Mouse (Mus musculus): ENCODE measurements around the gene Fhit. TPM values are rescaled to one million over a fixed set of nuclear protein-coding genes. Genes with fewer than 3 reads are reported as not detected.
"Not testable (repeated sequence)": the region's sequence is repeated elsewhere in the genome, so short reads cannot be mapped to it uniquely, and the experiment has no call there.

Gene Fhit
- total RNA-seq, 1 experiment from 2014 or later, result 7.7 TPM

GRCm38 (mm10) chr14:10941647-10942046 lies 220.2 kb downstream of the Fhit start:
- ATAC-seq (replicated peaks; ENCODE audit: low read depth, poor library complexity, severe bottlenecking), result no peak

DNA sequence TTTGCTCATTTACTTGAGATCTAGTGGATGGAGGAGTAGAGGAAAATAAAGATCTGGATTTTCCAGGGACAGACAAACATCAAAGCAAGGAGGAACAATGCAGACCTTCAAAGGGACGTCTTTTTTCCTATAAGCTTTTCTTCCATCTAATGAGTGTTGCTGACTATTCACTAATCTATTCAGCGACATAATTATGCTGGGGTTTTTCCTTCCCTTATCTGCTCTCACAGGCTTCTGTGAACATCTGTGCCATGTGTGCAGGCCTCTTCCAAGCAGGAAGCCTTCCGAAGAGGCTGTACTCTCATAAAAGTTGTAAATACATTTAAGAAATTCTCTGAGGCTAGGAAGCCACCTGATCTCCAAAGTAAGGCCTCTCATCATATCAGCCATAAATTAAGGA lies 228.2 kb downstream of the Fhit start:
- ATAC-seq (replicated peaks; ENCODE audit: low read depth, poor library complexity, severe bottlenecking), result no peak

GRCm38 (mm10) chr14:10917893-10918803 lies 243.7 kb downstream of the Fhit start:
- ATAC-seq (replicated peaks; ENCODE audit: low read depth, poor library complexity, severe bottlenecking), result no peak

GRCm38 (mm10) chr14:10908011-10908410 lies 253.8 kb downstream of the Fhit start:
- no peak for ATAC-seq (replicated peaks; ENCODE audit: low read depth, poor library complexity, severe bottlenecking)

- ATAC-seq (replicated peaks; ENCODE audit: low read depth, poor library complexity, severe bottlenecking), result no peak
Measured at GRCm38 (mm10) chr14:10882759-10883158, 279.1 kb downstream of the Fhit start.

- ATAC-seq (replicated peaks; ENCODE audit: low read depth, poor library complexity, severe bottlenecking), result peak; percentile 89
Measured at GRCm38 (mm10) chr14:10880749-10881148, 281.1 kb downstream of the Fhit start.

DNA sequence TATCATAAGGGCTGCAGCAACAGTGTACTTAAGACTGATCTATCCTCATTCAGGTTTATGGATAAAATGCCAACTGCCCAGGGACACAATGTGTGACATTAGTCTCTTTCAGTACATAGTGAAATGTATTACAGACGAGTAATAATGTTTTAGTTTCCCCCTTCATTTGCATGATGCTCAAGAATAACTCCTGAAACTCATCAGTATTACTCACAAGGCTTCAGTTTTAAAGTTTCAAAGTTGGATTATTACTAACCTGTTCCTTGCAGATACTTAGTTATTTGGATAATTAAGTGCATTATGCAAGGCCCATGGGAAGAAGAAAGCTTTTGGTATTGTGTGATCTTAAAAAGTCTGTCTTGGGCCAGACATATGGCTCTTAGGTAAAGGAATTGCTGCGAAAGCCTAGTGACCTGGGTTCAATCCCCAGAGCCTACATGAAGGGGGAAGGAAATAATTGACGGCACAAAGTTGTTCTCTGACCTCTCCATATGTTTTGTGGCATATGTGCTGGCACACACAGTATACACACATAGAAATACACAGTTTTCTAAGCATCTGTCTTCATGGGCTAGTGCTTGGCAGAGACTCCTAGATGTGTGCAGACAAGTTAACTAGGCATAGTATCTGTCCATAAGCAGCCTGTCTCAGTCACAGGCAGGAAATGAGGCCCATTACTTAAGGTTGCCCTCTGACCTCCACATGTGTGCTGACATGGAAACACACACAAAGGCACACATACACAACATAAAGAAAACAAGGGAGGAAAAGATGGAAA lies 287.1 kb downstream of the Fhit start:
- no peak for ATAC-seq (replicated peaks; ENCODE audit: low read depth, poor library complexity, severe bottlenecking)

- no peak for ATAC-seq (replicated peaks; ENCODE audit: low read depth, poor library complexity, severe bottlenecking)
Measured at GRCm38 (mm10) chr14:10857606-10858005, 304.2 kb downstream of the Fhit start.

- no peak for ATAC-seq (replicated peaks; ENCODE audit: low read depth, poor library complexity, severe bottlenecking)
Measured at GRCm38 (mm10) chr14:10851936-10852335, 309.9 kb downstream of the Fhit start.

DNA sequence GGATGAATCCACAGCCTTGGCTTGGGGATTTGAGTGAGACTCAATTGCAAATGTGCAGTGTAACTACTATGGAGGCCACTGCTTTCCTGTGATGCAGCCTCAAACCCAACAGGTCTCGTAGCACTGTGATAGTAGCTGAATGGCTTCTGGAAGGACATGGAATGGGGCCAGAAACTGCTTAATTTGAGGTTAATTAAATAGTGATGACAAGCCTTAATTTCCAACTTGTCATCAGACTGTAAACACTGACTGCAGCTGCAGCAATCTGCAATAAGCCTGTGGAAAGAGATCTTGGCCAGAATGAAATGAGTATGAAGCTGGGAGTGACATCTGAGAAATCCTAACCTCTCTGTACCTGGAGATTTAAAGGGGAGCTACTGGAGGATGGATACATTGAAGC lies 325.8 kb downstream of the Fhit start:
- no peak for ATAC-seq (replicated peaks; ENCODE audit: low read depth, poor library complexity, severe bottlenecking)

- no peak for ATAC-seq (replicated peaks; ENCODE audit: low read depth, poor library complexity, severe bottlenecking)
Measured at GRCm38 (mm10) chr14:10824819-10825218, 337.0 kb downstream of the Fhit start.

GRCm38 (mm10) chr14:10813551-10813950 lies 348.3 kb downstream of the Fhit start:
- ATAC-seq (replicated peaks; ENCODE audit: low read depth, poor library complexity, severe bottlenecking), result no peak

DNA sequence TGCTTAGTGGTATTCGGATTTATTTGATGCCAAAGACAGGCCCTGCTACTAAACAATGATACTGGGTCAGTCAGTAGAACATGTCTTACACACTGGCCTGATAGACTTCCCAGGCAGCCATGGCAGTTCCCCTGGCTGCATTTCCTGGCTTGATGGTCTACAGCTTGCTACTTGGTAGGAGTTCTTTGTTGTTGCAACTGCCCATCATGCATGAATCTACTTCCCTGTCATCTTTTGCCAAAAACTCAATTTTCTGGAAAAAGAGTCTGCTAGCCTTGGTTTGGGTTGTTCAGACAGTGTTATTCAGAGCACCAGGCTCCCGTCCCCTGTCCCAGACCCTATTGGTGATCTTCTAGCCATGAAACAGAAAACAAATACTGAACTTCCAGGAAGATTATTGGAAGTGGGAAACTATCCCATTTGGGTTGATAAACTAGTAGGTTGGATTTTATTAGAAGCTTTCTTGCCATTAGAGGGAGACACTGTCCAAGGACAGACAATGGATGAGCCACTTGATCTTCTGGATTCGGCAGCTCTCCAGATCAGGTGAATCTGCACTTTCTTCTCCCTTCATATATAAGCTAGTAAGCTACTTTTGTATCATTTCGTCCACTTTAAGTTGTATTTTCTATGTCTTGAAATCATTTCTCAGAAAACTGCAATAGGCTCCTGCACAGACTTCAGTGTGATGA lies 363.2 kb downstream of the Fhit start:
- ATAC-seq (replicated peaks; ENCODE audit: low read depth, poor library complexity, severe bottlenecking), result no peak

DNA sequence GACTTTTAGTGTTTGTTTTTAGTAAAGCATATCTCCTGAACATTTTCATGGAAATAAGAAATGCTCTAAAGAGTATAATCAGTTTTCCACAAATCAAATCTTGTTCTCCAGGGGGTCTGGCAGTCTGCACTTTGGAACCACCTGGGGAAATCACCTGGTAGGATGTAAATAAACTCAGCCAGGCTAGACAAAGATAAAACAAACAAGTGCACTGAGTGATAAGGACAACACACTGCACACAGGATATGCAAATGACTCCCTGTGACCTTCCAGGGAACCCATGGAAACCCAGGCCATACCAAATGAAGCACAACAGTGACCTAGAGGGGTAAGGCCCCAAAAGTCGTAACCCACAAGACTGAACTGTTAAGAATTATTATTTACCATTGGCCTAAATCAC lies 364.2 kb downstream of the Fhit start:
- no peak for ATAC-seq (replicated peaks; ENCODE audit: low read depth, poor library complexity, severe bottlenecking)

- ATAC-seq (replicated peaks; ENCODE audit: low read depth, poor library complexity, severe bottlenecking), result no peak
Measured at GRCm38 (mm10) chr14:10795498-10796075, 366.2 kb downstream of the Fhit start.

DNA sequence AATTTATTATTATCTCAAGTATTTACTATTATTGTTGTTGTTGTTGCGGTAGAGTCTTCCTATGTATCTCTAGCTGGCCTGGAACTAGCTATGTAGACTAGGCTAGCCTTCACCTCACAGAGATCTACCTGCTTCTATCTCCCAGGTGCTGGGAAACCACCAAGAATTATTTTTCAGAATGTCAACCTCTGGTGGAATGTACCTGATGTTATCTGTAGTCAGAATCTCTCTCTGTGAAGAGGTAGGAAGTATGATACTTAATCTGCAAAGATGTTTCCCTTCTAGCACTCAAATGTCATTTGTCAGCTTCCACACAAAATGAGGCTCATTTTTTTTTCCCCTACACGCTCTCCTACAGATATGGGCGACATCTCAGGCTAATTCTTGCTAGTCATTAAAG lies 377.9 kb downstream of the Fhit start:
- no peak for ATAC-seq (replicated peaks; ENCODE audit: low read depth, poor library complexity, severe bottlenecking)

DNA sequence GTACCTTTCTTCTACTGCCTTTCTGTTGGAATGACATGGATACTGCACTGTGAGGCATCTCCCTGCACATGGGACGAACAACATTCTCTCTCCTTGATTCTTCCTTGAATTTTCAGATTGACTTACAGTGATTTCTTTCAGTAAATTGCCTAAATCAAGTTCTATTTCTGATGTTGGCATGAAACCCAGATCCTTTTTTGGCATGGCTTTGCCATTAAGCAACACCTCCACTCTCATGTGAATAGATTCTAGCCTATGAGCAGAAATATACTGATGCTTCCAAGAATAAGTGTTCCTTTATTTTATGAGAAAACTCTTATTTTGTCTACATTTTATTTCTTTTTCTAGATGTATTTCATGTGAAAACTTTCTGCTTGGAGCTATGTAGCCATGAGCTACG lies 383.1 kb downstream of the Fhit start:
- ATAC-seq (replicated peaks; ENCODE audit: low read depth, poor library complexity, severe bottlenecking), result no peak

DNA sequence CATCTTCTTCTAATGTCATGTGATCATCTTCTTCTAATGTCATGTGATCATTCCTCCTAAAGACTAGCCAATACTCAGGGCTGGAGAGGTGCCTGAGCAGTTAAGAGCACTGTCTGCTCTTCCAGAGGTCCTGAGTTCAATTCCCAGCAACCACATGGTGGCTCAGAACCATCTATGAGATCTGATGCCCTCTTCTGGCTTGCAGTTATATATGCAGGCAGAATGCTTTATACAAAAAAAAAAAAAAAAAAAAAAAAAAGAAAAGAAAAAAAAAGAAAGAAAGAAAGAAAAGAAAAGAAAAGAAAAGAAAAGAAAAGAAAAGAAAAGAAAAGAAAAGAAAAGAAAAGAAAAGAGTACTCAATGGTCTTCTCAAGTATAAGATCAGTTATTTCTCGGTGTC lies 407.0 kb downstream of the Fhit start:
- not testable (repeated sequence) for ATAC-seq (replicated peaks; ENCODE audit: low read depth, poor library complexity, severe bottlenecking)

DNA sequence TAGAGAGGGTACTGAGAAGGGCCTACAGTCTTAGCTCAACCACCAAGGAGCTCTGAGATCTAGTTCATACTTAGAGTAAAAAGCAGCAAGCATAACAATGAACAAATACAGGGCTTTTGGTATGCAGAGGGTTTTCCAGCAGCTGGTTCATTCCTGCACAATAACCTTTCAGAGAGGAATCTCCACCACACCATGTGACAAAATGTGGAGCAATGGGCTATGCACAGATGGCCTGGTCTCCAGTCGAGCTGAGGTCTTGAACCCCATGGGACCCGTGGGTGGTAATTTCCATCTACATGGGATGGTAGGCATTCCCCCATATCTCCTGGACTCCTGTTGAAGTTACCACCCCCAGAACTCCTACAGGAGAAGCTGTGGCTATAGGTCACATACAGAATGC lies 423.8 kb downstream of the Fhit start:
- ATAC-seq (replicated peaks; ENCODE audit: low read depth, poor library complexity, severe bottlenecking), result no peak

DNA sequence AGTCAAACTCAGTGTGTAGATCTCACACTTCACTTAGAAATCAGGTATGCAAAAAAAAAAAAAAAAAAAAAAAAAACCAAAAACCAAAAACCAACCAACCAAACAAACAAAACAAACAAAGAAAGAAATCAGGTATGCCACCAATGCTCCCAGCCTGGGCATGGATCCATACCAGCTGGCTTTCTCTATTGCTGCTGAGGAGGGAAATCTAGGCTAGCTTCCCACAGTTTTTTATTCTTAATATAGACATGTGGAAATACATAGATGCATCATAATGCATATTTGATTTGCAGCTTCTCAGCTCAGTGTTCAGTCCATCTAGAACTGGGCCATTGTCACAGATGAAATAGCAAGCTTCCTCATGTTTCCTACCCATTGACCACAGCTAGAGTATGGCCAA lies 439.3 kb downstream of the Fhit start:
- ATAC-seq (replicated peaks; ENCODE audit: low read depth, poor library complexity, severe bottlenecking), result no peak

Data from common myeloid progenitor, adult 5-6 weeks (primary cell).